Mouse (Mus musculus): ENCODE measurements at regions not wholly inside any gene's neighbourhood (a gene's known extent, or its start where the extent isn't known, plus 50 kb on each side); places are given as distances from the start of the nearest gene placed in this dataset.

DNA sequence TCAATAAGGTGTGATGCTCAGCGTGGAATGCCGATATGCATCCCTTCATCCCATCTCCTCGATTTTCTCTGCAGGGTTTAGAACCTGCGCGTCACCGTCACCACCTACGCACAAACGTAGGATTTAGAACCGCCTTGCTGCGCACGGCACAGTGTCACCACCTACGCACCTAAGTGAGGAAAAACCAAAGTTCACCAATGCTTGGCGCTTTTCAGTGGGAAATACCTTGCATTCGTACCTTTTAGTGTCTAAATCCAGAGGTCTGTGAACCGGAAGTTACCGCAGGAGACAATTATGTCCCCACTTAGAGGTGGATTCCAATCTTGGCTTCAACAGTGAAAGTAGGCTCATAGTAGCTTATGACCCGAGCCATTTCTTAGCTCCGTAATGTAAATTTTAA lies 162.0 kb downstream of the Zfp326 start:
- no peak overlapping the region for H3K4me3 ChIP-seq
- no peaks in the 10 kb centered on the region for H3K9me3 ChIP-seq
- H3K4me1 ChIP-seq: no peaks in the 10 kb centered on the region
- no peak for ATAC-seq (ENCODE audit: borderline replicate concordance, extremely low read depth, low FRiP score, low TSS enrichment)
- H3K27me3 ChIP-seq: no peaks in the 10 kb centered on the region
- H3K36me3 ChIP-seq: no peaks in the 10 kb centered on the region
- H3K27ac ChIP-seq: no peak overlapping the region
- WGBS: 92% methylated on average over 18 of the region's 18 CpGs
- H3K9ac ChIP-seq: no peak overlapping the region
- no peak overlapping the region for H3K4me2 ChIP-seq

DNA sequence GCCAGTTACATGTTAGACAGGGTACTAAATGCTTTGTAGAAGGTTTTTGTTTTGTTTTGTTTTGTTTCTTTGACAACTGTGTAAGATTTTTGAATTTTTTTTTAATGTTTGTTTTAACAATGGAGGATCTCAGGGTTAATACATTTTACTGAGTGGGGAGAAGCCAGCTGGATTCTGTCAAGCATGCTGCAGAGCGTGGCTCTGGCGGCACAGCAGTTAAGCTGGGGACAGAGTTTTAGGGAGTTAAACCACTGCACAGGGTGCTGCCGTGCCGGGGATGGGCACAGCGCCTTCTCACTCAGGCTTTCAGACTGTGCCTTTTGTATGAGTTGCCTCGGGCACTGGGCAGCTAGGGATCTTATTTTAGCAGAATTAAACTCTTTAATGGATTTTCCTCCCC lies 159.8 kb downstream of the Zfp326 start:
- H3K4me2 ChIP-seq: 0 out of 2 replicates have a peak overlapping the region, but pooled peaks have one; percentile 26
- H3K27ac ChIP-seq: no peak overlapping the region
- no peaks in the 10 kb centered on the region for H3K9me3 ChIP-seq
- no peak overlapping the region for H3K9ac ChIP-seq
- peak; percentile 72; the same call in 1 of the 2 replicates for ATAC-seq (ENCODE audit: borderline replicate concordance, extremely low read depth, low FRiP score, low TSS enrichment)
- H3K4me1 ChIP-seq: no peaks in the 10 kb centered on the region
- WGBS: 41% methylated on average over 6 of the region's 6 CpGs
- no peaks in the 10 kb centered on the region for H3K27me3 ChIP-seq
- no peak overlapping the region for H3K4me3 ChIP-seq
- H3K36me3 ChIP-seq: no peaks in the 10 kb centered on the region

DNA sequence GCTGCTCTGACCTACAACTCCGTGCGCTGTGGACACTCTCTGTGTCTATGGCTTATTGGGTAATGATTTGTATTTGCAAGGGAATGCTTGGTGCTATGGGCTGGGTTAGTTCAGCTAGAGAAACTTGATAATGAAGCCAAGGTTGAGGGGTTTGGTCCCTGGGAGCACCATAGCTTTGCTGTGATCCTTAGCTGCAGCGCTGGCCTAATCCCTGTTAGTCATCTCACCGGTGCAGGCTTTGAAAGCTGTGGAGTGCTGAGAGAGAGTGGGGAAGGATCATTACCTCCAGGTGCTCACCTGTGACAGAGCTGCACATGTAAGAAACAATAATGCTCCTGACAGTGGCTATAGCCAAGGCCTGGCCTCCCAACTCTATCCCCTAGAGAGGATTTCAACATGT lies 156.6 kb downstream of the Zfp326 start:
- no peak overlapping the region for H3K27ac ChIP-seq
- no peaks in the 10 kb centered on the region for H3K27me3 ChIP-seq
- no peak for ATAC-seq (ENCODE audit: borderline replicate concordance, extremely low read depth, low FRiP score, low TSS enrichment)
- no peaks in the 10 kb centered on the region for H3K9me3 ChIP-seq
- WGBS: 81% methylated on average over 4 of the region's 4 CpGs
- no peaks in the 10 kb centered on the region for H3K36me3 ChIP-seq
- H3K9ac ChIP-seq: no peak overlapping the region
- no peak overlapping the region for H3K4me3 ChIP-seq
- no peaks in the 10 kb centered on the region for H3K4me1 ChIP-seq
- H3K4me2 ChIP-seq: no peak overlapping the region

DNA sequence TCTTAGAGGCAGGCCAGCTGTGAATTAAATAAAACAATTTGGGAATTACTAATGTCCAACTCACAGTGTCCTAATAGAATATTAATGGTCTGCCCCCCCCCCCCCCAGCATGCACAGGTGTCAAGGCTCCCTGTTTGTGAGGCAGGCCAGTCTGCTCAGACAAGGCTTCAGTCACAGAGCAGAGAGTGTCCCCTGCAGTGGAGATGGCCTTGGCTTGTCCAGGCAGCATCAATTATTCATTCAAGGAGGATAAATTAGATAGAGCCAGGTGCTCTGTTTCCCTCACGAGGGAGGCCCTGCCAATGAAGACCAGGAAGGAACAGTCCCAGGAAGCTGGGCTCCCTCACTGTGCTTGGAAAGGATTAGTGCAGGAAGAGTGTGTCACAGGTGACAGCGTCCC lies 150.5 kb downstream of the Zfp326 start:
- 51% methylated on average over 2 of the region's 2 CpGs for WGBS
- no peaks in the 10 kb centered on the region for H3K27me3 ChIP-seq

DNA sequence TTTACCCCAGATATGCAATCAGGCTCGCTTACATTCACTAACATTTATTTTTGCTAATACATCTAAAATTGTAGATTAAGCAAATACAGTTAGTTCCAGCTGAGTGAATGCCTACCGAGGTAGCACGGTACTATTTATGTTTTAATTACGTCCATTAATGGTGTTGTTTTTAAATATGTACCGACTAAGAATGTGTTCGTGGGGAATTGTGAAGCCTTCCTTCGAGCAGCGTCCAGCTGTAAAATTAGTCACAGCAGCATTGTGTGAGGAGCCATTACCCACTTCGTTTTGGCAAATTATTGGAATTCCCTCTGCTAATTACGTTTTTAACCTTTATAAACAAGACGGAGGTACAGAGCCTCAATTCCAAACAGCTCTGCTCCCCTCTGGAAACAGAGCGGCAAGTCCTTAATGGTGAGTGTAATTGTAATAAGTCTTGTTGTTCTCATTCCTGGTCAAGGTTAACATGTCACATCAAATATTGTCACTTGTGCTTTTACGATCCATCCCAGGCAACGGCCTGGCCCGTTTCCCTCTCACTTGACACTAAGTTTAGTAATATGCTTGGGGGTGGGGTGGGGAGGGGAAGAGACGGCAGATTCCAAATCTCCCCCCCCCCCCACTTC lies 128.0 kb downstream of the Zfp326 start:
- 38% methylated on average over 16 of the region's 16 CpGs for WGBS
- H3K27me3 ChIP-seq: peaks cover 5% of the 10 kb centered on the region; the same call in 1 of the 2 replicates
- H3K4me1 ChIP-seq: 0 out of 2 replicates have a peak, but pooled peaks cover 6% of the 10 kb centered on the region

More for the DNA sequence above, 150.5 kb downstream of the Zfp326 start:
- no peak overlapping the region for H3K27ac ChIP-seq
- no peak overlapping the region for H3K4me2 ChIP-seq
- no peaks in the 10 kb centered on the region for H3K9me3 ChIP-seq
- no peaks in the 10 kb centered on the region for H3K4me1 ChIP-seq
- no peak for ATAC-seq (ENCODE audit: borderline replicate concordance, extremely low read depth, low FRiP score, low TSS enrichment)
- no peak overlapping the region for H3K4me3 ChIP-seq
- H3K9ac ChIP-seq: no peak overlapping the region
- H3K36me3 ChIP-seq: no peaks in the 10 kb centered on the region

DNA sequence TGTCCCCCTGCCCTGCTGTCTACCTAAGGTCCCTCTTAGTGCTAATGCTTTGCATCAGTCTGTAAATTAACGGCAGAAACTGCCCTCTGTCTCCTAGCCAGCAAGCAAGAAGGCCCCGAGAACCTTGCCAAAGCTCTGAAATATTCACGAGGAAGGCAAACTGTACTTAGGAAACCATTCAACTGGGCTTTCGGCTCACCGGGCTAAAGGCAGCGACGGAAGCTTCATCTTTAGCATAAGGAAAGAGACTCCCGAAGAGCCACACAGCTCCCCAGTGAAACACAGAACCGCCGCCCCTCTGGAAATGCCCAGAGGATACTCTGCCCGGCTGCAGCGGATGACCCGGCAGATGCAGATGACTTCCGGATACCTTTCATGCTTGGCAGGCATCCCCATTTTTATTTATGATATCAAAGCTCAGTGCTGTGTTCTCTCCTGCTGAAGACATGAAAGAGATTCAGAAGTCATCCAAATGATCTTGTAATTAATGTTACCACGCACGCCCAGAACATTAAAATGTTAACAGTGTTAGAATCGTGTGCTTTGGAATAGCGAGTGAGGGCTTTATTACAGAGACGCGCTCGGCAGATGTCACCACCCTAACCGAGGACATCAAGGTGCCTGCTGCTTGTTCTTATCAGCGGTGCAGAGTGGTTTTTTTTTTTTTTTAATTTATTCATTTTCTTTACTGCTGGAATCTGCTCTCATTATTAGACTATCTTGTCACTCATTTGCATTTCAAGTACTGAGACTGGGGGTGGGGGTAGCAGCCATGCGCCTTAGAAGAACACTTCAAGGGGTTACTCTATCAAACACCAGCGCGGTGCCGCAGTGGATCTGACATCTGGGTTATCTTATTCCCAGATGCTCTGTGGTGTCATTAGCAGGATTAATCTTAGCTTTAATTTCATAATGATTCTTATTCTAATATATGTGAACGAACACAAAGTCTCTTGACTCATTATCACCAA lies 127.2 kb downstream of the Zfp326 start:
- H3K36me3 ChIP-seq: no peaks in the 10 kb centered on the region
- no peak overlapping the region for H3K4me3 ChIP-seq
- peaks cover 5% of the 10 kb centered on the region; the same call in 1 of the 2 replicates for H3K27me3 ChIP-seq
- H3K27ac ChIP-seq: no peak overlapping the region
- WGBS: 55% methylated on average over 28 of the region's 28 CpGs
- no peaks in the 10 kb centered on the region for H3K9me3 ChIP-seq
- no peak for ATAC-seq (ENCODE audit: borderline replicate concordance, extremely low read depth, low FRiP score, low TSS enrichment)
- 0 out of 2 replicates have a peak, but pooled peaks cover 6% of the 10 kb centered on the region for H3K4me1 ChIP-seq
- no peak overlapping the region for H3K4me2 ChIP-seq
- no peak overlapping the region for H3K9ac ChIP-seq

More for the DNA sequence above, 128.0 kb downstream of the Zfp326 start:
- no peak overlapping the region for H3K4me2 ChIP-seq
- ATAC-seq (ENCODE audit: borderline replicate concordance, extremely low read depth, low FRiP score, low TSS enrichment): no peak
- no peaks in the 10 kb centered on the region for H3K36me3 ChIP-seq
- H3K4me3 ChIP-seq: no peak overlapping the region
- H3K9me3 ChIP-seq: no peaks in the 10 kb centered on the region
- H3K27ac ChIP-seq: no peak overlapping the region
- no peak overlapping the region for H3K9ac ChIP-seq

DNA sequence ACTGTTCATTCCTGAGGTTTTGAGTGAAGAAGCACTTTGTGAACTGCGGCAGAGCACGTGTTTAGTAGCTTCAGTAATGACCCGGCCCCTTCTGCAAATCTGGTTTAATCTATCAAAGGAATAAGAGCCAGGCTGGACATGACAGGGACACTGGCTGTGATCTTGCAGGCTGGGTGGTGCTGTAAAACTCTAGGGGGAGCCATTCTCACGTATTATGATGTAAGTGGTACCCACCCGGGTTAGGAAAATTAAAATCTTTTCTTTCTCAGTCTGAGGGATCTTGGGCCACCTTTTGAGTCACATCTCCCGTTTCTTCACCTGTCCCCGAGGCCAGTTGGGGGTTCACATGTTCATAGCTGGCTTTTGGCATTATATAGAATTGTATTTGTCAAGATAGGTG lies 126.0 kb downstream of the Zfp326 start:
- no peak overlapping the region for H3K9ac ChIP-seq
- H3K36me3 ChIP-seq: no peaks in the 10 kb centered on the region
- 17% methylated on average over 7 of the region's 7 CpGs for WGBS
- H3K9me3 ChIP-seq: no peaks in the 10 kb centered on the region
- no peak overlapping the region for H3K4me2 ChIP-seq
- no peak overlapping the region for H3K4me3 ChIP-seq
- no peak for ATAC-seq (ENCODE audit: borderline replicate concordance, extremely low read depth, low FRiP score, low TSS enrichment)
- H3K27ac ChIP-seq: no peak overlapping the region
- H3K4me1 ChIP-seq: 0 out of 2 replicates have a peak, but pooled peaks cover 6% of the 10 kb centered on the region
- peaks cover 5% of the 10 kb centered on the region; the same call in 1 of the 2 replicates for H3K27me3 ChIP-seq

DNA sequence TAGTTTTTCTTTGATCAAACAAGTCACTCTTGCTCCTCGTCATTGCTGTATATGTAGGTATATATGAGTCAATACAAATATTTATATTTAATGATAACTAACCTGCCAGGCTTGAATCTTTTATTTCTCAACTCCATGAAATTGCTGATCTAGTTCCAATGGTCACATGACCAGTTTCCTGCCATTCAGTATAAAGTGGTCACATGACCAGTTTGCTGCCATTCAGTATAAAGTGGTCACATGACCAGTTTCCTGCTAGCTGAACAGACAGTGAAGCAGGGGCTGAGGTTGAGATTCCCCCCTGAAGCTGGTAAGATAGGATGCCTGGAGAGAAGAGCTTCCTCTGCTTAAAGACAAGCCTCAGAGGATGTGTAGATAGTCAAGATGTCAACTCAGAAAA lies 117.9 kb downstream of the Zfp326 start:
- H3K27ac ChIP-seq: no peak overlapping the region

DNA sequence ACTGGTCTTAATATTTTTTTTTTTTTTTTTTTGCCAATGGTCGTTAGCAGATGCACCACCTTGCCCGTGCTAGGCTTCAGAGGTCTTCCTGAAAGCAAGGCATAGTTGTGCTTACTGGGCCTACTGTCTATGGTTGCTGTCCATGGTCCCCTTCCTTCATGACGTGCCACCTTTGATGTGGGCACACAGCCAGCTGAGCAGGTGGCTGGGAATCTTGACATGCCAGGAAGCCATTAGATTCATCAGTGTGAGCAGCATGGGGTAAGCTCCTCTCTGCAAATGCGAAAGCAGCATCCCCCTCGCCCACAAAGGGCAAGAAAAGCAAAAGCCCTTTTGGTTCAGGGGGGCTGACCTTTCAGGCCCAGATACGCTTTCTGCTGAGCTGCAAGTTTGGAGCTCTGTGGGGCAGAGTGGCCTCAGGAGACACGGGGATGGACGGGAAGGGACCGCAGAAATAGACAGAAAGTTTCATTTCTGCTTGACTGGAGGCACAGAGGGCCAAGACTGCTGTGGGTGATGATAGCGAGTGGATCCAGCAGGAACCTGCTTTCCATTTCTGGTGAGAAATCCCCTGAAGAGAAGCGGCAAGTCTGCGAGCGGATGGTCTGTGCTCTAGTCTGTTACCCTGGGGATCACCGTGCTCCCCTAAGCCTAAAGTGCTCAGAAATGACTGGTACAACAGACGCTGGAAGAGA lies 116.8 kb downstream of the Zfp326 start:
- Histone ChIP-seq H3K4me2 (no peak overlapping the region), H3K9me3 (no peaks in the 10 kb centered on the region), H3K4me3 (no peak overlapping the region), H3K27me3 (no peaks in the 10 kb centered on the region), H3K4me1 (no peaks in the 10 kb centered on the region), H3K9ac (no peak overlapping the region), H3K27ac (no peak overlapping the region), H3K36me3 (no peaks in the 10 kb centered on the region)
- WGBS: 64% methylated on average over 15 of the region's 15 CpGs
- no peak for ATAC-seq (ENCODE audit: borderline replicate concordance, extremely low read depth, low FRiP score, low TSS enrichment)

More for the DNA sequence above, 117.9 kb downstream of the Zfp326 start:
- WGBS: 68% methylated on average over 1 of the region's 1 CpGs
- no peaks in the 10 kb centered on the region for H3K4me1 ChIP-seq
- no peaks in the 10 kb centered on the region for H3K9me3 ChIP-seq
- H3K36me3 ChIP-seq: no peaks in the 10 kb centered on the region
- H3K9ac ChIP-seq: no peak overlapping the region
- H3K4me2 ChIP-seq: no peak overlapping the region
- no peak for ATAC-seq (ENCODE audit: borderline replicate concordance, extremely low read depth, low FRiP score, low TSS enrichment)
- H3K27me3 ChIP-seq: no peaks in the 10 kb centered on the region
- H3K4me3 ChIP-seq: no peak overlapping the region

DNA sequence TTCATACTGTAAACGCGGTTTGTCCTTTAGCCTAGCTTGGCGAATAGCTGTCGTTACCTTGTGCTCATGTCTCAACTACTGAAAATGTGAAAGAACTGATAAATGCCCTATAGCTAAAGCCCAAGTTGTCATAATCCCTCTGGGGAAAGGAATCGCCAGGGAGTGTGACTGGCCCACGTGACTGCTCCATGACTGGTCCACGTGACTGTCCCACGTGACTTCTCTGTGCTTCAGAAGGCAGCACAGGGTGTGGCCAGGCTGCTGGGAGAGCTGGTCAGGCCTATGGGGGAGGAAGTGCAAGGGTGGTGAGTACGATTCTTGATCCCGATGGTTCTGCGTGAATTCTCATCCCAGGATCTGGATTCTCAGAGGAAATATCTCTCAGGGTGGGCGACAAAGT lies 114.4 kb downstream of the Zfp326 start:
- no peak overlapping the region for H3K4me3 ChIP-seq
- H3K9me3 ChIP-seq: no peaks in the 10 kb centered on the region
- no peak overlapping the region for H3K9ac ChIP-seq
- H3K27ac ChIP-seq: no peak overlapping the region
- H3K36me3 ChIP-seq: no peaks in the 10 kb centered on the region
- 0 out of 2 replicates have a peak, but pooled peaks cover 4% of the 10 kb centered on the region for H3K27me3 ChIP-seq
- H3K4me2 ChIP-seq: no peak overlapping the region
- no peaks in the 10 kb centered on the region for H3K4me1 ChIP-seq
- no peak for ATAC-seq (ENCODE audit: borderline replicate concordance, extremely low read depth, low FRiP score, low TSS enrichment)
- WGBS: 78% methylated on average over 12 of the region's 12 CpGs

DNA sequence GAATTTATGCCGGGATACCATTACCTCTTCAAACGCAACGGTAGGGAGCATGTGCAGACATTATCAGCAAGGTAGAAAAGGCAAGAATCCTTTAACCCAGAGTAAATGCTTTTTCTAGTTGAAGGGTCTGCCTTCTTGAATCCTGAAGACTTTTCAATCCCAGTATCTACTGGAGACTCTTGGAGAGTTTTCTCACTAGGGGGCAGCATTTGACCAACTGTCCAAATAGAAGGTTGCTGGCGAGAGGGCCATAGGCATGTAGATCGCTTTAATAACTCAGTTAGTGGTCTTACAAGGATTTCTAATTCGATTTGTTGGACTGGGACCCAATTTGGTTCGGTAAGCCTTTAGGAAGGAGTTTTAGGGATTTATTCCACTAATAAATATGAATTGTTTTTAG lies 110.0 kb downstream of the Zfp326 start:
- Histone ChIP-seq H3K27ac (no peak overlapping the region), H3K4me2 (no peak overlapping the region), H3K4me1 (no peaks in the 10 kb centered on the region), H3K36me3 (no peaks in the 10 kb centered on the region), H3K9ac (no peak overlapping the region), H3K9me3 (no peaks in the 10 kb centered on the region), H3K27me3 (0 out of 2 replicates have a peak, but pooled peaks cover 4% of the 10 kb centered on the region), H3K4me3 (no peak overlapping the region)
- 35% methylated on average over 7 of the region's 7 CpGs for WGBS
- ATAC-seq (ENCODE audit: borderline replicate concordance, extremely low read depth, low FRiP score, low TSS enrichment): no peak
